Mouse (Mus musculus) forebrain, embryonic 14.5 days (tissue): ENCODE data around the gene Nck2. TPM values are rescaled to one million over a fixed set of nuclear protein-coding genes. Genes with fewer than 3 reads are reported as not detected.
"Not testable (repeated sequence)": the region's sequence is repeated elsewhere in the genome, so short reads cannot be mapped to it uniquely, and the experiment has no call there.

Experiments used
- ATAC-seq: fragments of 200-750 bp; cut with Nextera tagmentation; 2 replicates; pipeline ENCODE4 v1.8.0; 2017; ENCODE audit warnings: mild to moderate bottlenecking, moderate library complexity
- DNase-seq: peaks from one replicate; pipeline ENCODE4 v3.0.0-alpha.2; 2015; ENCODE audit warnings: low spot score
- H3K27ac ChIP-seq: fragments of 300-500 bp; sonication (generic); 2 replicates; pipeline ENCODE4 v1.5.1; 2014; ENCODE audit warnings: low read depth, mild to moderate bottlenecking, control low read depth, low read length, moderate library complexity
- H3K27me3 ChIP-seq: fragments of 300-500 bp; sonication (generic); replicated peaks from 2 replicates; pipeline ENCODE4 v1.6.1; 2014; ENCODE audit warnings: low read length, control low read depth, mixed read lengths; ENCODE audit not compliant: control insufficient read depth, insufficient read depth
- H3K36me3 ChIP-seq: fragments of 300-500 bp; sonication (generic); 2 replicates; pipeline ENCODE4 v1.6.1; 2014; ENCODE audit warnings: low read length, control low read depth; ENCODE audit not compliant: control insufficient read depth, insufficient read depth
- H3K4me1 ChIP-seq: fragments of 300-500 bp; sonication (generic); 2 replicates; pipeline ENCODE4 v1.6.1; 2014; ENCODE audit warnings: antibody characterized with exemption, low read length, control low read depth; ENCODE audit not compliant: control insufficient read depth, insufficient read depth
- H3K4me2 ChIP-seq: fragments of 300-500 bp; sonication (generic); 2 replicates; pipeline ENCODE4 v1.6.1; 2014; ENCODE audit warnings: mild to moderate bottlenecking, control low read depth, low read length
- H3K4me3 ChIP-seq: fragments of 300-500 bp; sonication (generic); 2 replicates; pipeline ENCODE4 v1.5.1; 2014; ENCODE audit warnings: low read depth, low read length, control low read depth
- H3K9ac ChIP-seq: fragments of 300-500 bp; sonication (generic); 2 replicates; pipeline ENCODE4 v1.6.1; 2014; ENCODE audit warnings: mild to moderate bottlenecking, low read length, control low read depth, moderate library complexity
- H3K9me3 ChIP-seq: fragments of 300-500 bp; sonication (generic); replicated peaks from 2 replicates; pipeline ENCODE4 v1.6.1; 2016; ENCODE audit warnings: low read length, control low read depth, mixed read lengths; ENCODE audit not compliant: control insufficient read depth
- WGBS: fragments of 180-500 bp; shearing (Covaris S2); extraction: QIAGEN DNeasy Blood & Tissue Kit; methylation state at CpG from one replicate; pipeline ENCODE4 v1.1.7; 2014; 5-methylcytosine and 5-hydroxymethylcytosine counted together
- polyA plus RNA-seq: library from polyadenylated mRNA; unstranded; fragments of >200 nt; fragmentation: Nextera tagmentation; extraction: Ambion mirVana; gene quantifications from 2 replicates; pipeline ENCODE4 v1.2.1, GENCODE M21; 2014

Nck2 gene
- polyA plus RNA-seq, 1 experiment from 2014 or later, result 37.4 TPM

- Histone ChIP-seq H3K4me2 (no peak overlapping the region), H3K9ac (no peak overlapping the region), H3K36me3 (0 out of 2 replicates have a peak, but pooled peaks cover 5% of the 10 kb centered on the region), H3K27ac (no peak overlapping the region), H3K9me3 (no peaks in the 10 kb centered on the region), H3K4me3 (no peak overlapping the region), H3K27me3 (no peaks in the 10 kb centered on the region), H3K4me1 (0 out of 2 replicates have a peak, but pooled peaks cover 2% of the 10 kb centered on the region)
- DNase-seq (no peak), ATAC-seq (no peak)
- WGBS, result 84% methylated on average over 3 of the region's 3 CpGs
Observed at GRCm38 (mm10) chr1:43537021-43537420, 92.6 kb downstream of the Nck2 start.

GRCm38 (mm10) chr1:43537496-43537895, 93.1 kb downstream of the Nck2 start:
- 0 out of 2 replicates have a peak, but pooled peaks cover 2% of the 10 kb centered on the region for H3K4me1 ChIP-seq
- no peak overlapping the region for H3K4me3 ChIP-seq
- ATAC-seq, result no peak

GRCm38 (mm10) chr1:43538716-43539115, 94.3 kb downstream of the Nck2 start:
- H3K27ac ChIP-seq, result no peak overlapping the region
- H3K4me1 ChIP-seq, result 0 out of 2 replicates have a peak, but pooled peaks cover 2% of the 10 kb centered on the region
- peak; percentile 37 for DNase-seq
- H3K36me3 ChIP-seq, result 0 out of 2 replicates have a peak, but pooled peaks cover 5% of the 10 kb centered on the region
- 81% methylated on average over 2 of the region's 2 CpGs for WGBS
- no peak overlapping the region for H3K4me2 ChIP-seq
- no peak overlapping the region for H3K9ac ChIP-seq
- peak; percentile 60; the same call in 1 of the 2 replicates for ATAC-seq
- H3K9me3 ChIP-seq, result no peaks in the 10 kb centered on the region
- no peak overlapping the region for H3K4me3 ChIP-seq
- no peaks in the 10 kb centered on the region for H3K27me3 ChIP-seq

More at GRCm38 (mm10) chr1:43537496-43537895, 93.1 kb downstream of the Nck2 start:
- H3K9ac ChIP-seq, result no peak overlapping the region
- 0 out of 2 replicates have a peak, but pooled peaks cover 5% of the 10 kb centered on the region for H3K36me3 ChIP-seq
- DNase-seq, result no peak
- no peak overlapping the region for H3K27ac ChIP-seq
- H3K4me2 ChIP-seq, result no peak overlapping the region
- no peaks in the 10 kb centered on the region for H3K27me3 ChIP-seq
- no peaks in the 10 kb centered on the region for H3K9me3 ChIP-seq

DNA sequence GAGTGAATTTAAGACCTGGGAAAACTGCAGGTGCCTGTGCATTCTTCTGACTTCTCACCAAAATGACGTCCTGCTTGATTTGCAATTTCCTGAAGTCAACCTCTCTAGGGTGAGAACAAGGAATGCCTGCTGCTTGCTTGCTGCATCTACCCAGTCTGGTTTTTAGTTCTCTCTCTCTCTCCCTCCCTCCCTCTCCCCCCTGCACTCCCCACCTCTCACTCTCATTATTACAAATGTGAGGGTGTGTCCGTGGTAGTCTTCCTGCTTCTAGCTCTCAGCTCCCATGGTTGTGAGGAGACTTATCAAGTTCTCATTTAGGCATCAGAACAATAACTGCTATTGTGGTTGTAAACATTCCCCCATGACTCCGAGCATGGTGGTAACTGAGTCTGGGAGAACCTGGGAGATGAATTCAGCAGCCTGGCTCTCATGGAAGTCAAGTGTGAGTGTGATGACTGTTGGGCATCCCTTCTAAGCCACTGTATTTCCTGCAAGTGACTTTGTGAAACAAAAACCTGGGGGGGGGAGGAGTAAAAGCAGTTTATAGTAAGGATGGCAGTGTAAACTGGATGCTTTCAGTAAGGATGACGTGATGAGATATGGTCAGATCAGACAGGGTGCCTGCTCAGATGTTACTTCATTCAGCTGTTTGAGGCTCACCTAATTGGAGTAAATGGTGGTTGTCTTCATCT, 95.5 kb downstream of the Nck2 start:
- H3K36me3 ChIP-seq, result 0 out of 2 replicates have a peak, but pooled peaks cover 1% of the 10 kb centered on the region
- H3K4me2 ChIP-seq, result no peak overlapping the region
- H3K9me3 ChIP-seq, result no peaks in the 10 kb centered on the region
- no peaks in the 10 kb centered on the region for H3K4me1 ChIP-seq
- WGBS, result 79% methylated on average over 4 of the region's 4 CpGs
- H3K4me3 ChIP-seq, result no peak overlapping the region
- ATAC-seq (no peak), DNase-seq (no peak)
- H3K27me3 ChIP-seq, result no peaks in the 10 kb centered on the region
- H3K27ac ChIP-seq, result no peak overlapping the region
- H3K9ac ChIP-seq, result no peak overlapping the region

- 56% methylated on average over 4 of the region's 4 CpGs for WGBS
- DNase-seq (no peak), ATAC-seq (no peak)
- Histone ChIP-seq H3K4me2 (no peak overlapping the region), H3K9me3 (no peaks in the 10 kb centered on the region), H3K4me3 (no peak overlapping the region), H3K36me3 (no peaks in the 10 kb centered on the region), H3K27ac (no peak overlapping the region), H3K9ac (no peak overlapping the region), H3K4me1 (no peaks in the 10 kb centered on the region; the same call in 1 of the 2 replicates), H3K27me3 (no peaks in the 10 kb centered on the region)
Observed at GRCm38 (mm10) chr1:43542339-43542738, 98.0 kb downstream of the Nck2 start.

- Histone ChIP-seq H3K27me3 (no peaks in the 10 kb centered on the region), H3K9ac (no peak overlapping the region), H3K4me2 (no peak overlapping the region), H3K9me3 (no peaks in the 10 kb centered on the region), H3K4me1 (no peaks in the 10 kb centered on the region; the same call in 1 of the 2 replicates), H3K36me3 (no peaks in the 10 kb centered on the region), H3K4me3 (no peak overlapping the region), H3K27ac (no peak overlapping the region)
- no peak for DNase-seq
- 87% methylated on average over 2 of the region's 2 CpGs for WGBS
- ATAC-seq, result no peak
Observed at GRCm38 (mm10) chr1:43547644-43548043, 103.3 kb downstream of the Nck2 start.

DNA sequence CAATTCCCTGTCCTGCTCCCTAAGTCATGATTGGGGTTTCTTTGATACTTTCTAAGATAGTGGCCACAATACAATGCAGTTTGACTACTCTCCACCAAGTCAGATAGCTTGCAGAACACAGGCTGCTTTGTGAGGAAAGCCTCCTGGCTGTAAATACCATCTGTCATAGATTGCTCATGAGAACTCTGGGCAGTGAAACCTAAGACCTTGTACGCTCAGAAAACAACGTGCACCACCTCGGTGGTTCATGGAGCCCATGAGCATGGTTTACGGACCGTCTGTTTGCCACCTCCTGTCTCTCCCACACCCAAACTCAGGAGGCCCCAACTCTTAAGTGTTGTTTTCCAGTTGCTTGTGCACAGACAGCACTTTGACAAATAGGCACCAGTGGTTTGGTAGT, 104.4 kb downstream of the Nck2 start:
- no peak overlapping the region for H3K4me3 ChIP-seq
- no peaks in the 10 kb centered on the region; the same call in 1 of the 2 replicates for H3K4me1 ChIP-seq
- no peaks in the 10 kb centered on the region for H3K36me3 ChIP-seq
- no peak overlapping the region for H3K27ac ChIP-seq
- ATAC-seq (no peak), DNase-seq (no peak)
- H3K4me2 ChIP-seq, result no peak overlapping the region
- 94% methylated on average over 5 of the region's 5 CpGs for WGBS
- no peaks in the 10 kb centered on the region for H3K27me3 ChIP-seq
- no peaks in the 10 kb centered on the region for H3K9me3 ChIP-seq
- no peak overlapping the region for H3K9ac ChIP-seq

GRCm38 (mm10) chr1:43550525-43550924, 106.1 kb downstream of the Nck2 start:
- H3K27me3 ChIP-seq, result no peaks in the 10 kb centered on the region
- DNase-seq, result no peak
- 93% methylated on average over 3 of the region's 3 CpGs for WGBS
- no peak overlapping the region for H3K27ac ChIP-seq
- H3K4me1 ChIP-seq, result no peaks in the 10 kb centered on the region
- H3K4me3 ChIP-seq, result no peak overlapping the region
- no peak for ATAC-seq
- no peak overlapping the region for H3K9ac ChIP-seq
- H3K9me3 ChIP-seq, result no peaks in the 10 kb centered on the region
- peaks cover 12% of the 10 kb centered on the region for H3K36me3 ChIP-seq
- H3K4me2 ChIP-seq, result no peak overlapping the region

GRCm38 (mm10) chr1:43553989-43554679, 109.8 kb downstream of the Nck2 start:
- not testable (repeated sequence) for ATAC-seq, H3K9ac ChIP-seq, H3K27ac ChIP-seq, H3K4me1 ChIP-seq, H3K4me2 ChIP-seq, H3K27me3 ChIP-seq, H3K4me3 ChIP-seq, DNase-seq, H3K9me3 ChIP-seq
- 95% methylated on average over 37 of the region's 37 CpGs for WGBS
- H3K36me3 ChIP-seq, result peaks cover 13% of the 10 kb centered on the region
